Mouse (Mus musculus) megakaryocyte progenitor cell, adult 5-6 weeks (primary cell): ENCODE results near the gene Bst1. TPM values are rescaled to one million over a fixed set of nuclear protein-coding genes. Genes with fewer than 3 reads are reported as not detected.

Experiments used
- ATAC-seq: replicated peaks from 2 replicates; pipeline ENCODE4 v1.8.0; 2016; ENCODE audit warnings: mild to moderate bottlenecking, moderate TSS enrichment, inconsistent platforms; ENCODE audit not compliant: poor library complexity
- total RNA-seq, 2 experiments: library from RNA; stranded (forward) in 1 of 2; stranded (reverse) in 1 of 2; fragments of 157-497, 149-512 nt in 1 of 2; fragments of 200-1000 nt in 1 of 2; gene quantifications; 2 replicates each; pipeline versions ENCODE4 v1.2.3 to v1.2.4; 2015 to 2017

Gene Bst1
- total RNA-seq (2015) (0.37 and 1.1 TPM in 2 replicates), total RNA-seq (2017) (1.9 and 2.8 TPM in 2 replicates)

DNA sequence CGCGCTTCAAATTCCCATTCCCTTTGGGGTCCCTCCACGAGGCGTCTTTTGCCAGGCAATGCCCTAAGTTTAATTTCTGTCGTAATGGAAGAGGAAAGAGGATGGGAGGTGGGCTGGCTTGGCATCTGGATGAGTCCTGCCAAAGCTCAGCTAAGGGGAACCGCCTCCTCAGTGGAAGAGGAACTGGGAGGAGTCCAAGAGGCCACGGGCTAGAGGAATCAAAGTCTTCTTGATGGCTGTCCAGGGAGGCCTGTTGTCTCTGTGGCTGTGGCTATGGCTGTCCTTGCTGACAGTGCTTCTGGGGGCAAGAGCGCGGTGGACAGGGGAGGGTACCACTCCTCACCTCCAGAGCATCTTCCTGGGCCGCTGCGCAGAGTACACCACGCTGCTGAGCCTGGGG is at the start of gene Bst1:
Bst1 (plus strand) TSS at position 191 of the 400 bp plus-strand sequence.
- ATAC-seq: peak; percentile 95

DNA sequence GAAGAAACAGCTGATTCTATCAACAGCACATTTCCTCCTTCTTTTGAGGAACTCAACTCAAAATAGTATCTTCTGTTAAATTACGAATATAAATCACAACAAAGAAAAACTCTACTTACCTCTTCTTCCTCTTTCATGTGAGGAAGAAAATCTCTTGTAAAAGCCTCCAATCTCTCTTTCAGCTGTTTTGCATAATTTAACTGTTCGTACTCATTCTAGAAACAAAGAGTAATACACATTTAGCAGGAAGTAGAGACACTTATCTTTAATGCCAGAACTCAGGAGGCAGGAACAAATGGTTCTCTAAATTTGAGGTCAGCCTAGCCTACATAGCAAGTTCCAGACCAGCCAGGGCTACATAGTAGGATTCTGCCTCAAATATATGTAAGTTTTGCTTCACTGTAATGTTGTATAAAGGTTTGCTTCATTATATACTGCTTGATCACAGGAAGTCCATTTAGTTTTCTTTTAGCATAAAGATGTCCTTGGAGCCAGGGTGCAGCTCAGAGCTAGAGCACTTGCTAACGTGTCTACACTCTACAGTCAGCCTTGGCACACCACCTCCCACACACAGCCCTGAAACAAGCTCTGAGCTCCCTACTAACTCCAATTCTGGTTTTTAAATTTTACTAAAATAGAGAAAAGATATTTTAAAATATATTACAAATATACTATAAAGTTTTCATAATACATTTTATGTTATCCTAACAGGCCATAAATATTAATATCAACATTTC is 47.9 kb upstream of the Bst1 start:
- ATAC-seq: peak; percentile 73

DNA sequence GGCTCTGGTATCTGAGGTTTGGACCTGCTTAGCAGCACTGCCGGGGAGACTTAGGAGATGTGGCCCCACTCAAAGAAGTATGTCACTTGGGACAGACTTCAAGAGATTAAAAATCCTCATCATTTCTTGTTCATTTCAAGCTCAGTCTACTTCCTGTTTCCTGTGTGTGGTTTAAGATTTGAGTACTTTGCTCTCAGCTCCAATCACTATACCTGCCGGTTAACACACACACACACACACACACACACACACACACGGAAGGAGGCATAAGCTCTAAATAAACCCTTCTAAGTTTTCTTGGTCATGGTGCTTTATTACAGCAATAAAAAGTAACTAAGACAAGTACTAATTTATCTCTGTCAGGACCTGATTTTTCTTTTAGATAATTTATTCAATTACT is 47.1 kb upstream of the Bst1 start:
- ATAC-seq: peak; percentile 24; the same call in 1 of the 2 replicates

DNA sequence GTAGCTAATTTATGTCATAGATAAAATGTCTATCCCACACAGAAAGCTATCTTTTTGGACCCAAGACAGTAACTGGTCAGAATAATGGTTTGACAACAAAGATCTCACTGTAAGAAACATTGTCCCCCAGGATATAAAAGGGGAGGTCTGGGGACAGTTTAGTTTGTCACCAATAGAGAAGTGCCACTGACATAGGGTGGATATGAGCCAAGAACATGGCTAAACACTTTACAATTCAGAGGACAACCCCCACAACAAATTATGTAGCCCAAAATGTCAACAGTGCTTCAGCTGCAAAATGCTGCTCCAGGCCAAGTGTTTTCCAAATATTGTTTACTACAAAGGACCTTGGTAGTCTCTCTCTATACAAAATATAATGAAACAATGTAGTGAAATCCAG is 42.3 kb upstream of the Bst1 start:
- no peak for ATAC-seq

DNA sequence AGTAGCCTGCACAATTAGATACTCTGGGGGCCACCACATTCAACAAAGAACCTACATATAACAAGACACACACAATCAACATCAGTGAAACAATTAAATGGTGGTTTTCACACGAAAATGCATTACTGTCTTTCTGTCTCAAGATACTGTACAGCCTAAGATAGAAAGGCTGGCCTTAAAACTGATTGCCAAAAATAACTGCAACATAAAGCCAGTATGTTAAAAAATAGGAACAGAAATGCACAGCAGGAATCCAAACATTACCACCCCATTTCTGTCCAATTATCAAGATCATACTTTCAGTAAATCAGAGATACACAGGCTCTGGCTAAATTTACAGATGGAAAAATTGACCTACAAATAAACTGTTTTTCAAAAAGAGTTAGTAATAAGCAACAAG is 41.7 kb upstream of the Bst1 start:
- no peak for ATAC-seq

DNA sequence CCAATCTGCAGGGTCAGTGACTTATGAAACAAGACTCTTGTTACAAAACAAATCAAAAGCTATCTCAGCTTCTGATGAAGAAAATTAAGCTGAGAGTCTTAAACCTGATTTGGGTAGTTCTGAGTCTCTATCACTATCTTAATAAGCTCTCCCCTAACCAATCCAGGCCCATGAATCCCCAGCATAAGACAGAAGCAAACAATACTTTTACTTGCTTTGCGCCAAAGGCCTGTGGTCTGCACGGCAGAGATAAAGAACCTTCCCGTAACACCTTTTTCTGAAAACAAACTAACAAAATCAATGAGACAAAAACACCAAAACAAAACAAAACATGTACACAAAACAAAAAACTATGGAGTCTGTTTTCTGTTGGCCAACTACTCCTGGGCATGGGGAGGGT is 40.1 kb upstream of the Bst1 start:
- ATAC-seq: 0 out of 2 replicates have a peak, but pooled peaks have one; percentile 21

DNA sequence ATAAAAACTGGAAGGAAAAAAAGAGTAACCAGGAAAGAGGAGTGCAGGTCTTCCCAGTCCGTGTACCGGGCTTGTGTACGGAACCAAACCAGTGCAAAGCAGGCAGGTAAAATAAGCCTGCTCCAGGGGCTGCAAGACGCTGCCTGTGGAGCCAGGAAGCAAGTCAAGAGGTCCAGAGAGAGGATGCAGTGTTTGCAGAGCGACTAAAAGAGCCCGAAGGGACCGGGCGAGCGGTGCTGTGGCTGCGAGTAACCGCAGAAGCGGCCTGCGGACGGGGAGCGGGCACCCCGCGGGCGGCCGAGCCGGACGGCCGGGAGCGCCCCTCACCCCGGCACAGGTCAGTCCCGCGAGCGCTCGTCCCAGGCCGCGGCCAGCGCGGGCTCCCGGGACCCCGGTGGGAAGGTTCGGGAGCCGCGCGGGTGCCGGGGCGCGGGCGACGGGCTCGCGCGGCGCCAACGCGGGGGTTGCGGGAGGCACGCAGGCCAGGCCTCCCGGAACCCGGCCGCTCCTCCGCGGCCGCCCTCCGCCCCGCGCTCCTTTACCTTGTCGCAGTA is 37.2 kb upstream of the Bst1 start:
- peak; percentile 21; the same call in 1 of the 2 replicates for ATAC-seq

DNA sequence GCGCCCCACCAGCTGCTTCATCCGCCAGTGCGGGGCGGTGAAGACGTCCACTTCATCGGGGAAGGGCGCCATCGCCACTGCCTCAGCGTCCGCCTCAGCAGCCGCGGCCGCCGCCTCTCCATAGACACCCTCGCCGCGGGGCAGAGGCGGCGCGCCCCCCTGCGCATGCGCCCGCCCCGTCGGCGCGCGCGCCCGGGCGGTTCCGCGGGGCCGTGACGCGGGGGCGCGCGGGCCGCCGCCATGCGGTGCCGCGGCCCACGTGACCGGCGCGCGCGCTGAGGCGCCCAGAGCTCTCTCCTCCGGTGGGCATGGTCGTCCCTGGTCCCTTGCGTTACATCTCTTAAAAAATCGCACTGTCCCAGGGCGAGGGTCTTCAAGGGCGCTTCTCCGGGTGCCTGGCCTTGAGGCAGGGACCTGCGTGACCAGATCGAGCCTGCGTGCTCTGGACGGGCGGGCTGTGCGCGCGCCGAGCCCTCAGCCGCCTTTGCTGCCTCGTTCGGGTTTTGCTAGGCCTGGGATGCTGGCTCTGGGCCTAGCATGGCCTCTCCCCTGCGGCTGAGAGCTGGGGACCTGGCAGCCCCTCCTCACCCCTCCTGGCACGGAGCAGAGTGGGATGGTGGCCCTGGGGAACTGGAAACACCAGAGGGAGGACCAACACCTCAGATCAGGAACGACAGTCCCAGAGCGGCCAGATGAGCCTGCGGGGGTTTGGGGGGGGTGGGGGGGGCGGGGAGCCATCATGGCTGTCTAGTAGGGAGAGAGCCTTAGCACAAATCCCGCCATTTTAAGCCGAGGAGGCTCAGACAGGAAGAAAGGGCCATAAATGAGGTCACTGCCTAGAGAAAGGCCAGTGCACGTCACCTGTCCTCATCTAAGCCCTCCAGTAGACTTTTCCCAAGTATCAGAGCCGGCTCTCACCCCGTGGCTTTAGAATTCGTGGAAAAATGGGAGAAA is 36.4 kb upstream of the Bst1 start:
- ATAC-seq: peak; percentile 66

DNA sequence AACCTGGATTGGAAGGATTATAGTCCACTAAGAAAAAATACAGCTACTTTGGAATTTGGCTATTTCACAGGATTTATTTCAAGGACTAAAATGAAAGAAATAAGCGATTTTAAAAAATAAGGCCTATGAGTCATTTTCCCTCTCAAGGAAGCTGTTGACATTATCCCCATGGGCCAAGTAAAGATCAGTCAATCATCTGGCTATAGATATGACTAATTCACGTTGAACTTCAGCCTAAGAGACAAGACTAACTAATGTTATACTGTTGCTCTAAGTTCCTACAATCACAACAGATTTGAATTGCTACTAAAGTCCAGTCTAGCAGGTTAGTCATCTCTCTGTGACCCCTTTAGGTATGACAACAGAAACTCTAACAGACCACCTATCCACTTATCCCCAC is 34.7 kb upstream of the Bst1 start:
- no peak for ATAC-seq

DNA sequence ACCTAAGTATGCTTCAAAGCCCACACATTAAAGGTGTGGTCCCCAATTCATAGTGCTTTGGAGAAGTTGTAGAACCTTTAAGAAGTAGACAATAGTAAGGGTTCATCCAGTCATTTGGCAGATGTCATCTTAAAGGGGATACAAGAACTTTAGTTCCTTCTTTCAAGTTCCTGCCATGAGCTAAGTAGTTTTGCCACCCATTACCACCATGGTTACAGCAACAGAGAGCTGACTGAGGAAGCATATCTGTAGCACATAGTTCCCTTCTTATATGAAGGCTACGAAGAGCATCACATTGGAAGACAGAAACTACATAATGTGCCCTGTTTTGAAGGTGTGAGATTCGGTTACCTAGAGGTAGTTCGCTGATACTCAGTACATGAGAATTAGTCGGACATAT is 32.1 kb upstream of the Bst1 start:
- ATAC-seq: peak; percentile 63

DNA sequence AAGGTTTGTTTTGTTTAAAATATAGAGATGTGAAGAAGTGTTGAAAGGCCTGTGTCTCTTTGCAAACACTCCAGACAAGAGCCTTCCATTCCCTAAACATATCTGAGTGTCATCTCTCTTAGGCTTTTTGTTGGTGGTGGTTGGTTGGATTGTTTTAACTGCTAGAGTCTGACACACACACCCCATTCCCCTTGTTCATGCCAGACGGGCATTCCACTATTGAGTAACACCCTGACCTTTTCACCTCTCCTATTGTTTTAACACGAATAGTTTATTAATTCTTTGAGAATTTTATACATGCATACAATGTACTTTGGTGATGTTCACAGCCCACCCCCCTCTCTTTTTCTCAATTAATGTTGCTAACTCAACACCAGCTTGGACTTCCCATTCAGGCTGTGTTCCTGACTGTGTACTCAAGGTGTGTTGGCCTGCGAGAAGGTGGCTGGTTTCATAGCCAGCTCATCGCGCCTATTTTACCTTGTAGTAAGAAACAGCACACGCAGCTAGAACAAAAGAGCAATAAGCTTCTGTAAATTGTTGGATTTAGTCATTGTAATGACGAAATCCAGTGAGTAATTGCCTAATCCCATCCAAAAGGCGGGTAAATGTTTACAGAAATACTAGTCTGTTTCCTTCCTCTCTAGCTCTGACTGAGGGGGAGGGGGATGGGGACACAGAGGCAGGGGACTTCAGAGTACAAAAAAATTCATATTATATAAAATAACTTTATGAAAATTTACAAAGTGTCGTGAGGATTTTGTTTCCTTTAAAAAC is 30.5 kb upstream of the Bst1 start:
- ATAC-seq: peak; percentile 77

DNA sequence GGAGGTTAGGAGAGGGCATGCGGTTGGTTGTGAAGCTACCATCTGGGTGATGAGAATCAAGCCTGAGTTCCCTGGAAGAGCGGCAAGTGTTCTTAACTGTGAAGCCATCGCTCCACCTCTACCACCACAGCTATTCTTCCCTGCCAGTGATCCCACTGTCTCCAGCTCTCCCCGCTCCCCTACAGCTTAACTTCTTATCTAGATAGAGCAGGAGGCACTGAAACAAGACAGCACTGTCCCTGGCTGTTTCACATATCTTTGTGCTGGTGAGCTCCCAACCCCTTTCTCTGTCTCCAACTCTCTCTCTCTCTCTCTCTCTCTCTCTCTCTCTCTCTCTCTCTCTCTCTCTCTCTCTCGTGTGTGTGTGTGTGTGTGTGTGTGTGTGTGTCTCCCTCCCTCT is 26.3 kb upstream of the Bst1 start:
- ATAC-seq: peak; percentile 28

DNA sequence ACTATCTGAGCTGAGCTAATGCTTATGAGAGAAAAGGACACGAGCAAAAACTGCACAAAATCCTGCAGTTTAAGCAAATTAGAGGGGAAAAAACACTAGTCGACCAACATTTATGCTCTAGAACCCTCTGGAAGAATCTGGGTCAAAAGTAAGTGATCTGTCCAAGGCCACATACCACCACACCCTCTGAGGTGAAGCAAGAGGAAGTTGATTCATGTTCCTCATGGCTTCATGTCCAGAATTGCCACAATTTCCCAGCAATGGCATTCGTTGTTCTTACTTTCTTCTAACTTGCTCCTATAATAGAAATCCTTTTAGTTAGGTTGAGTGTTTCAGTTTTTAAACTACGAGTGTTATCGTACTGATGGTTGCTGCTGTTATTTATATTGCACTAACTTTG is 19.2 kb upstream of the Bst1 start:
- peak; percentile 88 for ATAC-seq

DNA sequence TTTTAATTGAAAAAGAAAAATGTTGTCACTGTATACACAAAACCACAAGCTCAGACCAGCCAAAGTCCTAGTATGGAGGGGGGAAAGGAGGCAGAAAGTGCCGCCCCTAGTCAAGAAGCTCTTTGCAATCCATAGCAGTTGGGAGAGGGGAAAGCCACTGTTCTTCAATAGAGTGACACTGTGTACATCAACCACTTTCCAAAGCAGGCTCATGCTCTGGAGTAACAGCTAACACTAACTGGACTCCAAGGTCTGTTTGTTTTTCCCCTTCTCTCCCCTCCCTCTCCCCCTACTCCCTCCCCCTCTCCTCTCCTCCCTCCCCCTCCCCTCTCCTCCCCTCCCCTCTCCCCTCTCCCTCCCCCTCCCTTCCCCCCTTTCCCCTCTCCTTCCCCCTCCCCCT is 18.0 kb upstream of the Bst1 start:
- ATAC-seq: no peak

DNA sequence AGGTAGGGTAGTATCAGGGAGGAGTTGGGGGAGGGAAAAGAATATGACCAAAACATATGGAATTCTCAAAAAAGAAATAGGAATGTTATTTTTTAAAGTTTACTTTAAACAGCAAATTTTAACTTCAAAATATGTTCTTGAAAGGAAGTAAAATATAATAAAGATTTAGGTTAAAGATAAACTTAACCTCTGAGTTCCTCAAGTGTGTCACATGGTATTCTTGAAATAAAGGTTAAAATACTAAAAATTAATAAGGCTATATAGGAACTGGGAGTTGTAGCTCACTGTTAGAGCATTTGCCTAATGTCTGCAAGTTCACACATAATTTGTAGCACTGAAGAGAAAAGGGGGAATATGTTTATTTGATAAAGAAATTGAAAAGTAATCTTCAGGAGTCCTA is 17.4 kb upstream of the Bst1 start:
- ATAC-seq: no peak

DNA sequence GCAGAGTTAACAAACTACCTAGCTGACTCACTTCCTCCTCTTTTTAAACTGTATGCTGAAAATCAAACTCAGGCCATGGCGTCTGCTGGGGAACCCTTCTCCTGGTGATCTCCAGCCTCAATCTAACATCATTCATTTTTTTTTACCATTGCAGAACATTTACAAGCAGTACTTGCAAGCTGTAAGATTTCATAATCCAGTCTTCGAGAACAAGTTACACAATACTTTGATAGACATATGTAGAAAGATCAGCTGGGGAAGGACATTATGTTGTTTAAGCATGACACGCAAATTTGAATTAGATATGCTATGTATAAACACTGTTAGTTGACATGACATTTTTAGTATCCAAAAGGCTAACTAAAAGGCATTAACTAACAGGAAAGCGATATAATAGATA is 16.9 kb upstream of the Bst1 start:
- peak; percentile 80 for ATAC-seq

DNA sequence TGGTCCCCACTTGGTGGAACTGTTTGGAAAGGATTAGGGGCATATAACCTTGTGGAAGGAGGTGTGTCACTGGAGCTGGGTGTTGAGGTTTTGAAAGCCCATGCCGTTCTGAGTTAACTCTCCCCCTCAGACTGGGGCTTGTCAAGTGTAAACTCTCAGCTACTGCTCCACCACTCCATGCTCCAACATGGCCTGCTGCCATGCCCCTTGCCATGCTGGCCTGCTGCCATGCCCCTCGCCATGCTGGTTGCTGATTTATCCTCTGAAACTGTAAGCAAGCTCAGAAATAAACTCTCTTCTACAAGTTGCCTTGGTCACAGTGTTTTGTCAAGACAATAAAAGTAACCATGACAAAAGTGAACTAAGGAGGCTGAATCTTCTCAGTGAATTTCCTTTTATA is 13.3 kb upstream of the Bst1 start:
- no peak for ATAC-seq

DNA sequence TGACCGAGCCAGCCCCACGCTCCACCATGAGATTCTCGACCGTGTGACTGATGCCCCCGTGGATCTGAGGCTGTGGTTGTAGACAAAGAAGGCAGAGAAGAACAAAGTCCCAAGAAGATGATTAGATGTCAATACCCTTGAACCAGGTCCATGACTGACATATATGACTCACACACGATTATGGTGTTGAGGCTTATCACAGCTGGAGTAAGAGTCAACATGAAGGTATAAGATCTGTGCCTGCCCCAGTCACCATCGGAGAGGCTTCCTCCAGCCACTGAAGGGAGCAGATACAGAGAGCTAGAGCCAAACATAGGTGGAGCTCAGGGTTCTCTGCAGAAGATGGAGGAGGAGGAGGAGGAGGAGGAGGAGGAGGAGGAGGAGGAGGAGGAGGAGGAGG is 12.3 kb upstream of the Bst1 start:
- ATAC-seq: no peak

DNA sequence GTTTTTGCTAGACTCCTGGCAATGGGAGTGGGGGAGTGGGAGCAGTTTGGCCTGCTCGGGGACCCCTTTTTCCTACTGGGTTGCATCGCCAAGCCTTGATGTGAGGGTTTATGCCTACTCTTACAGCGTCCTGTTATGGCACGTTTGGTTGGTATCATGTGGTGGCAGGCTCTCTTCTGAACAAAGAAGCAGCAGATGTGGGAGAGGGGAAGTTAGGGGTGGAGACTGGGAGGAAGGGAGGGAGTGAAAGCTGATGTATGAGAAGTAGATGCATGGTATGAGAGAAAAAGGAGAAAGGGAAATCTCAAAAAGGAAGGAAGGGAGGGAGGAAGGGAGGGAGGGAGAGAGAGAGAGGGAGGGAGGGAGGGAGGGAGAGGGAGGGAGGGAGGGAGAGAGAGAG is 11.8 kb upstream of the Bst1 start:
- peak; percentile 66 for ATAC-seq

DNA sequence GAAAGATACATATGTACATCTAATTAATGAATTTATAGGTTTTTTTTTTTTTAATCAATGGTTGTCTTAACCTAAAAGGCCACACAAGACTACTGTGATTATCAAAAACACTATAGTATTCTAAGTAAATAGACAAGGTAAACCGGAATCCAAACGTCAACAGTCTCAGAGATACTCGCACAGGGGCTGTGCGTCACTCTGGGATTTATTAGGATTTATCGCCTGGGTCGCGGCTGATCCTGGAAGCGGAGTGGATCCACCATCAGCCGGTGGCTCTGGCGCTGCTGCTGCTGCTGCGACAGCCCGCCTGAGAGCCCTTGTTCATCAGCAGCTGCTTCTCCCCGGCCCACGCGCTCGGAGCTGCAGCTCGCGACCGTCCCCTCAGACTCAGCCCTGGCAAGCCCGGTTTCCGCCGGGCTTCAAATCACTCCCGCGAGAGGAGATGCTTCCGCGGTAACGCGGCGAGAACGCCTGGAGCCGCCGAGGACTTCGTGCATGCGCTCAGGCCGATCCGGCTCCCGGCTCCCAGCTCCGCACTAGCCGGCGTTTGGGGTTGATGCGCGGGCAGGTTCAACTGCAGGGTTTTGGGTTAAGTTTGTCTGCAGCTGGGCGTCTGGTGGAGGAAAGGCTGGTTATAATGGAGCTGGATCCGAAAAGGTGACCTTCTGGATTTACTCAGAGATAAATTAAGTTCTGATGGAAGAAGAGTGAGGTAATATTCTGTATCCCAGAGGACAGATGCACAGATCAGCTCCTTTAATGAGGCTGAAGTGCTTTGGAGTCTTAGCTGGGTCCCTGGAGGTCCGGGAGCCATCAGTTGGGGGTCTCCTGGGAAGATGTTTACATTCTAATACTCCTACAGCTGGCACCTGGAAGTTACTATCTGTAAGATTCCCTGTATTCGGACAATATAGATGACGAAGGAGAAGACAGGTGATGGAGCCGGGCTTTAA is 10.7 kb upstream of the Bst1 start:
- ATAC-seq: peak; percentile 99
